Mouse (Mus musculus) heart, adult 9 months (tissue): Measurements from ENCODE around the gene Lama1.
"Not testable (repeated sequence)": the region's sequence is repeated elsewhere in the genome, so short reads cannot be mapped to it uniquely, and the experiment has no call there.

Experiments used
- DNase-seq, 2 experiments: peaks; one replicate each; pipeline ENCODE4 v3.0.0; 2022; ENCODE audit warnings: low spot score in 2 of 2

Gene Lama1

GRCm38 (mm10) chr17:67715466-67715865 lies 18.4 kb downstream of the Lama1 start:
- no peak for DNase-seq

GRCm38 (mm10) chr17:67722055-67722454 lies 25.0 kb downstream of the Lama1 start:
- DNase-seq: no peak

DNA sequence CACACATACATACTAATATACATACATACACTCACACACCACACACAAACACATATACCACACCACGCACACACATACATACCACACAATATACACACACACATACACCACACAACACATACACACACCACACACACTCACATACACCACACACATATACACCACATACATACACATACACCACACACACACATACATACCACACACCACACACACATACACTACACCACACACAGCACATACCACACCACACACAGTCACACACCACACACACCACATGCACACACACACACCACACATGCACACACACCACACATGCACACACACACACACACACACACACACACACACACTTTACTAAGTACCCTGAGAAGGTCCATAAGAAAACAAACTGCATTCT lies 25.5 kb downstream of the Lama1 start:
- DNase-seq: no peak

GRCm38 (mm10) chr17:67723175-67724067 lies 26.4 kb downstream of the Lama1 start:
- DNase-seq: no peak

DNA sequence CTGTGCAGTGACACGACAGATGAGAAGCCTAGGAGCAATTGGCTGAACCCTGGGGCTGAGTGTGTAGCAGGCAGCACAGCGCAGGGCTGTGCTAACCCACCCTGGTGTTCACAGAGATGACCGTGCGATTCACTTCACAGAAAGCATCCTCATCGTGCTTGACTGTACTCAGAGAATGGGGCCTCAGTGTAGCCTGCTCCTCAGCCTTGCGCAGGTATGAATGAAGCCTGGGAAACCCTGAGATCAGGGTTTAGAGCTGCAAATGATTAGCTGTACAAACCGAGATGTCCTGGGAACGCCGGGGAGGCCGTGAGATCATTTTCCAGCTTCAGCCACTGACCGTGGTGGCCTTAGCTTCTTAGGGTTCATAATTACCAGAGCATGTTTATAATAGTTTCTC lies 29.5 kb downstream of the Lama1 start:
- DNase-seq: no peak

DNA sequence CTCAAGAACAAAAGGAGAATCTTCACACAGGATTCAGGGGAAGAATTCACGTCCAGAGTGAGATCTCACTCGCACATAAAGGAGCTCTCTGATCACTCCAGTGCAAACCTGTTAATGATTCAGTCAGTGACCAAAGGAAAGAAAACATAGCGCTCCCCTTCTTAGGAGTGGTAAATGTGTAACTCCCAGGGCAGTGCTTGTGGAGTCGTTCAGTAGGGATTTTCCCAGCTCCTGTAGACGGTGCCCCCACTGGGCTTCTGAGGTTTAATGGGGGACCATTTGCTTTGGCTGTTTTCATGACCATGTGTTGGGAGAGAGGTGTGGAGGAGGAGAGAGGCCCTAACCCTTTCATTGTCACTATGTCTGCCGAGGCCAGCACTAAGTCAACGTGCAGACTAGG lies 31.7 kb downstream of the Lama1 start:
- DNase-seq: no peak

DNA sequence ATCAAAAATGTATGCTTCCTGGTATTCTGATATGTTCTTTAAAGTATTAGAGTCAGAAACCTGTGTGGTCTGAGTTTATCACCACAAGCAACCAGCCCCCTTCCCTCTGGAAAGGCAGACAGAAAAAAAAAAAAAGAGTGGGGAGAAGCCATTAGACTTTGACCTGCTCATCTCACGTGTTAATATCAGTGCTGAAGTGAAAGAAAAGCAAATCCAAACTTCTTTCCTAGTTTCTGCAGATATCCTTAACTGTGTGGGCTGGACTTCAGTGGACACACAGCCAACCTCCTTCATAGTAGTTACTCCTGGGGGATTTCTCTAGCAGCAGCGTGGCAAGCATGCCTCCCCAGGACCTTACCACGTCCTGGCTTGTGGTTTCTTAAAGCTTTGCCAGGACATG lies 34.0 kb downstream of the Lama1 start:
- DNase-seq: no peak

GRCm38 (mm10) chr17:67731964-67732363 lies 34.9 kb downstream of the Lama1 start:
- DNase-seq: no peak

DNA sequence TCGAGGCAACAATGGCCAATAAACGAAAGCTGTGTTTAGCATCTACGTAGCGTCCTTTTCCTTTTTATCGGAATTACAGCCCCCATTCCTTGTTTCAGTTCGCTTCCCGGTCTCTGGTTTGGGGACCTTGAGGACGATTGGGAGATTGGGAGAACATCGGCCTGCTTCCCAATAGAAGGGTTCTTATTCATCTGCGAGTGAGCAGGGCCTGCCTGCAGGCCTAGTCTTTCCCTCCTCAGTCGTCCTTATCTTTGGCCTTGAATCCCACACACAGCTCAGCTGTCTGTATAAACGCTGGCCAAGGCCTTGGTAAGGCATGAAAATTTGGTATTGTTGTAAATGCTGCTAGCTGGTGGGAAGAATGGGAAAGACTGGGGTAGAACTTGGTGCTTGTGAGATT lies 36.5 kb downstream of the Lama1 start:
- DNase-seq: no peak

- DNase-seq: no peak
Observed at GRCm38 (mm10) chr17:67735722-67736121, 38.7 kb downstream of the Lama1 start.

- not testable (repeated sequence) for DNase-seq
Observed at GRCm38 (mm10) chr17:67741229-67741628, 44.2 kb downstream of the Lama1 start.

- no peak for DNase-seq
Observed at GRCm38 (mm10) chr17:67764167-67764871, 67.3 kb downstream of the Lama1 start.

DNA sequence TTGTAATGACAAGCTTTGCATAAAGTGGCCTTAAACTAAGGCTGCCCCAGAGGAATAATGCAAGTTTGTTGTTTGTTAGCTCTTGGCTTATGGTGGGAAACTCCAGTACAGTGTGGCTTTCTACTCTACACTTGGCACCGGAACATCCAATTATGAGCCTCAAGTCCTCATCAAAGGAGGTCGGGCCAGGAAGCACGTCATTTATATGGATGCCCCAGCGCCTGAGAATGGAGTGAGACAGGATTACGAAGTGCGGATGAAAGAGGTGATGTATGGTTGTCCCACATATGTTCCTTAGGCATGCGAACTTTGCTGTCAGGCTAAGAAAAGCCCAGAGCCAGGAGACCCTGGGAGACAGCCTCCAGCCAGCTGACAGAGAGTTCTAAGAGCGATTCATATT lies 76.5 kb downstream of the Lama1 start:
- DNase-seq: no peak

DNA sequence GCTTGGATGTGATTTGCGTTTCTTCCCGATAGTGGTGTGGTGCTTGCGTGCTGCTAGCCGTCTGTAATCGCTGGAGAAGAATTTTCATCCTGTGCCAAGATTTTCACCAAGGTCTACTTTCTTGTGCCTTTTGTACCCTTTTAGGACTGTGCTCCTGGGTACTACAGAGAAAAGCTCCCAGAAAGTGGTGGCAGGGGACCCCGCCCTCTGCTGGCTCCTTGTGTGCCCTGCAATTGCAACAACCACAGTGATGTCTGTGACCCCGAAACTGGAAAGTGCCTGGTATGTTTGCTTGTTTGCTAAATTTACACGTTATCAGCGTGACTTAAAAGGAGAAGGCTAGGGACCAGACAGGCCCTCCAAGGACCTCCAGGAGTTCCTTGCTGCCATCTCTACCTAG lies 79.7 kb downstream of the Lama1 start:
- no peak for DNase-seq

- DNase-seq: no peak
Observed at GRCm38 (mm10) chr17:67779812-67780211, 82.8 kb downstream of the Lama1 start.

- DNase-seq: no peak
Observed at GRCm38 (mm10) chr17:67791091-67791490, 94.0 kb downstream of the Lama1 start.

- no peak for DNase-seq
Observed at GRCm38 (mm10) chr17:67809171-67809570, 112.1 kb downstream of the Lama1 start.

DNA sequence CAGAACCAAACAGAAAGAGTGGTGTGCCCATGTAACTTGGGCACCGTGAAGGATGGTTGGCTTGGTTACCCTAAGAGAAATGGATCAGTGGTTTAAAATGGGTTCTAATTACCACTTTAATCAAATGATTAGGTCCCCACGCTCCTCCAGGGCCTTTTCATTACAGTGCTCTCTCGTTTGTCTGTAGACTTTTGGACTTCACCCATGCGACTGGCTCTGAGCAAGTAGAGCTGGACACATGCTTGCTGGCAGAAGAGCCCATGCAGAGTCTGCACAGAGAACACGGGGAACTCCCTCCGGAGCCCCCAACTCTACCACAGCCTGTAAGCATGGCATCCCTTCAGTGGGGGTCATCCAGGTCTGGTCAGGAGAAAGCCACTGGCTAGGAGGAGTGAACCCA lies 116.6 kb downstream of the Lama1 start:
- no peak for DNase-seq

DNA sequence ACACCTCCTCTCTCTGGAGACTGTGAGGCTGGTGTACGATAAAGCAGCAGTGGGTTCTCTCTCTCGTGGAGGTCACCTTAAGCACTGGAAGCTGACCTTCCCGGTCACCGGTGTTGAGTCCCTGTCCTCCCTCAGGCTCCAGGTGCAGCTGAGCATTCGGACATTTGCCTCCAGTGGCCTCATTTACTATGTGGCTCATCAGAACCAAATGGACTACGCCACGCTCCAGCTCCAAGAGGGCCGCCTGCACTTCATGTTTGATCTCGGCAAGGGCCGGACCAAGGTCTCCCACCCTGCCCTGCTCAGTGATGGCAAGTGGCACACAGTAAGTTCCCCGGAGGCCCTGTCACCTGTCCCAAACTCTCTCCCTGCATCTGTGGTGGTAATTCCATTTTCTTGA lies 118.7 kb downstream of the Lama1 start:
- DNase-seq: no peak

- no peak for DNase-seq
Observed at GRCm38 (mm10) chr17:67816916-67817315, 119.9 kb downstream of the Lama1 start.

GRCm38 (mm10) chr17:67827431-67827830 lies 130.4 kb downstream of the Lama1 start:
- DNase-seq: no peak

- no peak for DNase-seq
Observed at GRCm38 (mm10) chr17:67836146-67836895, 139.3 kb downstream of the Lama1 start.
